Mouse (Mus musculus) MEL (cell line): ENCODE measurements around the gene Morn1. TPM values are rescaled to one million over a fixed set of nuclear protein-coding genes. Genes with fewer than 3 reads are reported as not detected.

Source experiments
- DNase-seq: peaks from one replicate; pipeline ENCODE4 v3.0.0; 2011; ENCODE audit warnings: low read depth, low spot score
- H3K27ac ChIP-seq: 2 replicates; pipeline ENCODE4 v1.5.1; 2012; ENCODE audit warnings: low read depth, mild to moderate bottlenecking, control low read depth, low read length, moderate library complexity; ENCODE audit not compliant: control insufficient read depth
- H3K27me3 ChIP-seq, 2 experiments: fragments of 150-350 bp in 1 of 2; sonication (generic) in 1 of 2; 2 replicates each; pipeline ENCODE4 v1.6.1; 2012; ENCODE audit warnings: low read length in 2 of 2, mild to moderate bottlenecking in 2 of 2, improper control_type of control experiment in 1 of 2, moderate library complexity in 1 of 2; ENCODE audit not compliant: insufficient read depth in 2 of 2, control insufficient read depth in 1 of 2
- H3K36me3 ChIP-seq, 2 experiments: 2 replicates each; pipeline ENCODE4 v1.6.1; 2012 to 2014; ENCODE audit warnings: low read length in 2 of 2, improper control_type of control experiment in 1 of 2, inconsistent platforms in 1 of 2, mild to moderate bottlenecking in 1 of 2; ENCODE audit not compliant: insufficient read depth in 2 of 2, control insufficient read depth in 1 of 2
- H3K4me1 ChIP-seq, 2 experiments: fragments of 150-350 bp in 1 of 2; sonication (generic) in 1 of 2; 2 replicates each; pipeline ENCODE4 v1.6.1; 2012; ENCODE audit warnings: low read length in 2 of 2, improper control_type of control experiment in 1 of 2, mild to moderate bottlenecking in 1 of 2; ENCODE audit not compliant: insufficient read depth in 2 of 2, control insufficient read depth in 1 of 2
- H3K4me3 ChIP-seq, 2 experiments: fragments of 150-350 bp in 1 of 2; sonication (generic) in 1 of 2; 2 replicates each; pipeline ENCODE4 v1.5.1; 2012; ENCODE audit warnings: low read depth in 2 of 2, low read length in 2 of 2, mild to moderate bottlenecking in 2 of 2, moderate library complexity in 2 of 2, control low read depth in 1 of 2, improper control_type of control experiment in 1 of 2; ENCODE audit not compliant: control insufficient read depth in 1 of 2, insufficient read depth in 1 of 2
- H3K79me2 ChIP-seq: 2 replicates; pipeline ENCODE4 v1.6.1; 2012; ENCODE audit warnings: mild to moderate bottlenecking, low read length, moderate library complexity; ENCODE audit not compliant: control insufficient read depth, poor library complexity, insufficient read depth
- H3K9ac ChIP-seq: 2 replicates; pipeline ENCODE4 v1.6.1; 2012; ENCODE audit warnings: low read depth, mild to moderate bottlenecking, control low read depth, low read length, moderate library complexity; ENCODE audit not compliant: control insufficient read depth, poor library complexity, severe bottlenecking
- H3K9me3 ChIP-seq: fragments of 150-350 bp; sonication (generic); replicated peaks from 2 replicates; pipeline ENCODE4 v1.6.1; 2012; ENCODE audit warnings: mild to moderate bottlenecking, low read length, improper control_type of control experiment, moderate library complexity; ENCODE audit not compliant: insufficient read depth
- CHD2 ChIP-seq: IDR thresholded peaks from 2 replicates; pipeline ENCODE4 v1.6.1; 2011; ENCODE audit warnings: low read length, improper control_type of control experiment
- E2F4 ChIP-seq: IDR thresholded peaks from 2 replicates; pipeline ENCODE4 v1.6.1; 2011; ENCODE audit warnings: low read depth, low read length, improper control_type of control experiment, borderline replicate concordance
- ELF1 ChIP-seq: IDR thresholded peaks from 2 replicates; pipeline ENCODE4 v1.6.1; 2014; ENCODE audit warnings: low read depth, mild to moderate bottlenecking, inconsistent platforms, low read length, improper control_type of control experiment, moderate library complexity
- EP300 ChIP-seq, 2 experiments: IDR thresholded peaks; 2 replicates each; pipeline ENCODE4 v1.6.1; 2011; ENCODE audit warnings: improper control_type of control experiment in 2 of 2, low read length in 2 of 2, low read depth in 1 of 2, mild to moderate bottlenecking in 1 of 2
- ETS1 ChIP-seq: IDR thresholded peaks from 2 replicates; pipeline ENCODE4 v1.6.1; 2012; ENCODE audit warnings: low read depth, mild to moderate bottlenecking, inconsistent platforms, low read length, improper control_type of control experiment, moderate library complexity
- GATA1 ChIP-seq: IDR thresholded peaks from 2 replicates; pipeline ENCODE4 v1.6.1; 2011; ENCODE audit warnings: low read depth, low read length, improper control_type of control experiment
- JUND ChIP-seq: IDR thresholded peaks from 2 replicates; pipeline ENCODE4 v1.6.1; 2011; ENCODE audit warnings: low read depth, mild to moderate bottlenecking, improper control_type of control experiment, low read length
- KAT2A ChIP-seq: conservative IDR thresholded peaks from 2 replicates; pipeline ENCODE4 v1.6.1; 2012; ENCODE audit warnings: low read depth, low read length, improper control_type of control experiment, inconsistent platforms
- MXI1 ChIP-seq: IDR thresholded peaks from 2 replicates; pipeline ENCODE4 v1.6.1; 2011; ENCODE audit warnings: mild to moderate bottlenecking, low read depth, low read length, improper control_type of control experiment
- MYB ChIP-seq: IDR thresholded peaks from 2 replicates; pipeline ENCODE4 v1.6.1; 2011; ENCODE audit warnings: mild to moderate bottlenecking, low read depth, low read length, improper control_type of control experiment
- MYC ChIP-seq: IDR thresholded peaks from 2 replicates; pipeline ENCODE4 v1.6.1; 2011; ENCODE audit warnings: low read depth, mild to moderate bottlenecking, low read length, improper control_type of control experiment, moderate library complexity
- POLR2AphosphoS2 ChIP-seq: IDR thresholded peaks from 2 replicates; pipeline ENCODE4 v1.6.1; 2011; ENCODE audit warnings: low read length, improper control_type of control experiment
- RCOR1 ChIP-seq: IDR thresholded peaks from 2 replicates; pipeline ENCODE4 v1.6.1; 2012; ENCODE audit warnings: low read depth, mild to moderate bottlenecking, inconsistent platforms, low read length, improper control_type of control experiment
- SIN3A ChIP-seq: IDR thresholded peaks from 2 replicates; pipeline ENCODE4 v1.6.1; 2012; ENCODE audit warnings: low read length, improper control_type of control experiment, inconsistent platforms
- TAL1 ChIP-seq: IDR thresholded peaks from 2 replicates; pipeline ENCODE4 v1.6.1; 2012; ENCODE audit warnings: mild to moderate bottlenecking, inconsistent platforms, low read length, moderate library complexity, mixed read lengths
- UBTF ChIP-seq: IDR thresholded peaks from 2 replicates; pipeline ENCODE4 v1.6.1; 2012; ENCODE audit warnings: low read depth, mild to moderate bottlenecking, inconsistent platforms, low read length, improper control_type of control experiment, moderate library complexity, borderline replicate concordance; ENCODE audit not compliant: insufficient read depth
- USF1 ChIP-seq: IDR thresholded peaks from 2 replicates; pipeline ENCODE4 v1.6.1; 2014; ENCODE audit warnings: low read depth, mild to moderate bottlenecking, inconsistent platforms, low read length, improper control_type of control experiment, moderate library complexity
- ZC3H11A ChIP-seq: IDR thresholded peaks from 2 replicates; pipeline ENCODE4 v1.6.1; 2012; ENCODE audit warnings: low read depth, mild to moderate bottlenecking, inconsistent platforms, low read length, improper control_type of control experiment
- ZMIZ1 ChIP-seq: IDR thresholded peaks from 2 replicates; pipeline ENCODE4 v1.6.1; 2012; ENCODE audit warnings: low read depth, mild to moderate bottlenecking, inconsistent platforms, low read length, improper control_type of control experiment, moderate library complexity
- ZNF384 ChIP-seq: IDR thresholded peaks from 2 replicates; pipeline ENCODE4 v1.6.1; 2012; ENCODE audit warnings: low read depth, mild to moderate bottlenecking, inconsistent platforms, low read length, improper control_type of control experiment
- polyA plus RNA-seq, 2 experiments: library from polyadenylated mRNA; stranded (reverse) in 1 of 2; unstranded in 1 of 2; fragments of >175 nt in 1 of 2; fragments of >200 nt in 1 of 2; gene quantifications; 2 replicates each; pipeline versions ENCODE4 v1.2.1 to v1.2.4; 2012; ENCODE audit warnings: low replicate concordance in 2 of 2, low read depth in 1 of 2; ENCODE audit not compliant: insufficient read length in 2 of 2, insufficient read depth in 1 of 2, missing spikeins in 1 of 2
- total RNA-seq: library from RNA; depleted of rRNA; stranded (reverse); fragments of 300-350 nt; gene quantifications from 2 replicates; pipeline ENCODE4 v1.2.3, GENCODE M21; 2012

The Morn1 gene
- total and polyA plus RNA-seq, 3 experiments = 4.1 to 4.4 TPM; not detected in 1

GRCm38 (mm10) chr4:155090147-155090546 is 3.8 kb downstream of the Morn1 start:
- H3K27ac ChIP-seq = no peak overlapping the region
- H3K9me3 ChIP-seq = no peaks in the 10 kb centered on the region
- H3K4me1 ChIP-seq = peaks cover 0 to 10% of the 10 kb centered on the region in 2 experiments; a peak in 2 of 4 replicates

GRCm38 (mm10) chr4:155090688-155091449 is 4.5 kb downstream of the Morn1 start:
- no peaks in the 10 kb centered on the region for H3K9me3 ChIP-seq
- H3K4me3 ChIP-seq = no peak overlapping the region
- peaks cover 2% of the 10 kb centered on the region; the same call in 1 of the 2 replicates for H3K79me2 ChIP-seq
- TF ChIP-seq UBTF (no peak), ZC3H11A (no peak), CHD2 (no peak), SIN3A (no peak), ELF1 (no peak), MXI1 (no peak), KAT2A (no peak), ZNF384 (no peak), JUND (no peak), E2F4 (no peak), GATA1 (no peak), EP300 (IDR thresholded peaks at IDR 0.05; ENCODE audit: low read depth in 1 of 2, low read length in 2 of 2) (no peak), MYC (no peak), POLR2AphosphoS2 (no peak), RCOR1 (no peak), USF1 (no peak)
- H3K9ac ChIP-seq = no peak overlapping the region
- H3K27ac ChIP-seq = no peak overlapping the region
- H3K4me1 ChIP-seq = peaks cover 0 to 7% of the 10 kb centered on the region in 2 experiments; a peak in 1 of 4 replicates
- no peak for DNase-seq
- H3K36me3 ChIP-seq = peaks cover 0 to 2% of the 10 kb centered on the region in 2 experiments; a peak in 1 of 4 replicates
- no peaks in the 10 kb centered on the region for H3K27me3 ChIP-seq

More at GRCm38 (mm10) chr4:155090147-155090546, 3.8 kb downstream of the Morn1 start:
- TF ChIP-seq UBTF = no peak
- TF ChIP-seq MYC = no peak
- TF ChIP-seq ETS1 = no peak
- no peak for TF ChIP-seq ZNF384
- no peak for TF ChIP-seq ZMIZ1
- TF ChIP-seq MYB = no peak
- no peak for TF ChIP-seq KAT2A
- TF ChIP-seq TAL1 = no peak
- no peak for DNase-seq
- Histone ChIP-seq H3K4me3 (no peak overlapping the region), H3K27me3 (no peaks in the 10 kb centered on the region), H3K36me3 (peaks cover 0 to 4% of the 10 kb centered on the region in 2 experiments; a peak in 2 of 4 replicates), H3K9ac (no peak overlapping the region), H3K79me2 (peaks cover 9% of the 10 kb centered on the region)
